Mouse (Mus musculus): ENCODE measurements around the gene Abat. TPM values are rescaled to one million over a fixed set of nuclear protein-coding genes. Genes with fewer than 3 reads are reported as not detected.
A peak's percentile ranks its signal among the peaks of the same experiment; 100 is the strongest.

The Abat gene
- total RNA-seq, 1 experiment, result 4.3 TPM

DNA sequence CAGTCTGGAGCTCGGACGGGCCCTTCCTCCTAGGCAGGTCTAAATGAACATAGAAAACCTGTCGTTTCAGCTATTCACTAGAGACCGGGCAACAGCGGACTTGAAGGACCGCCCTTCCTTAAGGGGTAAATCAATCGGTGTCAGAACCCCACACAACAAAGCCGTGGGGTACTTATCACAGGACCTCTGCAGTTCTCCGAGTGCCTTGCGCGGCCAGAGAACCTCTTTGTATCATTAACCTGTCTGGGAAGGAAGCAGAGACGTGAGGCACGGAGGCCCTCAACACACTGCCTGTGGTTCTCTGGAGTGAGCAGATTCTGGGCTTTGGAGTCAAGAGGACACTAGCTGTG, 123.6 kb downstream of the Abat start:
- Histone ChIP-seq H3K36me3 (ENCODE audit: control insufficient read depth, insufficient read depth, low read length, poor library complexity, severe bottlenecking) (peaks cover 18% of the 10 kb centered on the region; the same call in 1 of the 2 replicates), H3K9me3 (ENCODE audit: control insufficient read depth, insufficient read depth, low read depth, low read length) (no peaks in the 10 kb centered on the region), H3K4me1 (ENCODE audit: control insufficient read depth in 2 of 2, insufficient read depth in 2 of 2, low read length in 2 of 2, poor library complexity in 1 of 2) (peaks cover 0 to 9% of the 10 kb centered on the region in 2 experiments; a peak in 1 of 4 replicates), H3K4me3 (ENCODE audit: insufficient read depth in 1 of 2, low read depth in 1 of 2, low read length in 2 of 2, poor library complexity in 1 of 2, severe bottlenecking in 1 of 2) (peak overlapping the region; percentile 88 to 92), H3K27ac (ENCODE audit: insufficient read depth, low read depth, low read length, poor library complexity, severe bottlenecking) (peak overlapping the region; percentile 63), H3K9ac (ENCODE audit: insufficient read depth, low read depth, low read length, poor library complexity, severe bottlenecking) (peak overlapping the region; percentile 96)
- DNase-seq (ENCODE audit: low read depth, low spot score), result no peak
- in situ Hi-C loops (cut with MboI; ENCODE audit: low sequenced_read_pairs in 2 of 2, unreplicated experiment in 2 of 2), result no loop called here
- TF ChIP-seq ZNF384 (IDR thresholded peaks at IDR 0.05; ENCODE audit: low read depth, low read length) (no peak), ZC3H11A (IDR thresholded peaks at IDR 0.05; ENCODE audit: borderline replicate concordance, low read depth, low read length) (no peak), HCFC1 (IDR thresholded peaks at IDR 0.05; ENCODE audit: borderline replicate concordance, insufficient read depth, low read length) (no peak), MAFK (IDR thresholded peaks at IDR 0.05; ENCODE audit: insufficient read depth, low read depth, low read length) (no peak), CHD2 (IDR thresholded peaks at IDR 0.05; ENCODE audit: low read depth, low read length) (no peak)

GRCm38 (mm10) chr16:8637217-8638051, 124.2 kb downstream of the Abat start, which contains the start of the genes Pmm2 and Tmem186:
Gene Pmm2, plus strand, starts transcription at chr16:8637674.
Gene Tmem186, minus strand, starts transcription at chr16:8637712.
- TF ChIP-seq MAFK (IDR thresholded peaks at IDR 0.05; ENCODE audit: insufficient read depth, low read depth, low read length) (no peak), HCFC1 (IDR thresholded peaks at IDR 0.05; ENCODE audit: borderline replicate concordance, insufficient read depth, low read length) (0 out of 2 replicates have a peak, but pooled peaks have one; percentile 55), ZC3H11A (IDR thresholded peaks at IDR 0.05; ENCODE audit: borderline replicate concordance, low read depth, low read length) (no peak), ZNF384 (IDR thresholded peaks at IDR 0.05; ENCODE audit: low read depth, low read length) (peak; percentile 98)
- Histone ChIP-seq H3K4me1 (ENCODE audit: control insufficient read depth in 2 of 2, insufficient read depth in 2 of 2, low read length in 2 of 2, poor library complexity in 1 of 2) (peaks cover 0 to 9% of the 10 kb centered on the region in 2 experiments; a peak in 1 of 4 replicates), H3K9me3 (ENCODE audit: control insufficient read depth, insufficient read depth, low read depth, low read length) (no peaks in the 10 kb centered on the region), H3K4me3 (ENCODE audit: insufficient read depth in 1 of 2, low read depth in 1 of 2, low read length in 2 of 2, poor library complexity in 1 of 2, severe bottlenecking in 1 of 2) (peak within 1 kb of the TSS; percentile 88 to 92), H3K36me3 (ENCODE audit: control insufficient read depth, insufficient read depth, low read length, poor library complexity, severe bottlenecking) (peaks cover 18% of the 10 kb centered on the region; the same call in 1 of the 2 replicates), H3K9ac (ENCODE audit: insufficient read depth, low read depth, low read length, poor library complexity, severe bottlenecking) (peak within 1 kb of the TSS; percentile 96), H3K27ac (ENCODE audit: insufficient read depth, low read depth, low read length, poor library complexity, severe bottlenecking) (peak within 1 kb of the TSS; percentile 63)
- peak; percentile 77 for DNase-seq (ENCODE audit: low read depth, low spot score)
- in situ Hi-C loops (cut with MboI; ENCODE audit: low sequenced_read_pairs in 2 of 2, unreplicated experiment in 2 of 2), result no loop called here

DNA sequence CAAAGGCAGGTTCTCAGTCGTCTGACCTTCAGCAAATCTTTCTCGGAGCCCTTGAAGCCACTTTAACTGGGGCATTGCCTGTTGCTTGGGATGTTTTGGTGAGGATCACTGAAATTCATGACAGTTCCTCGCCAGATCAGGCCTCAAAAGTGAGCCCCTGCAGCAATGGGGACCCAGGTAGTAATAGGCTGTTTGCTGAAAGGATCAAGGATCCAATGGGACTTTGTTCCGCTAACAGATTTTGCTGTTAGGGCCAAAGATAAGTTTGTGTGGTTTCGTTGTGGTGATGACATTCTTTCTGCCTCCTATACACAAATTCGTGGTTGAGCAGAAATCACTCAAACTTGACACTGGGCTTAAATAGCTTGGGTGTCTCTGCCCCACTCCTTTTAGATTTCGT, 124.9 kb downstream of the Abat start:
- in situ Hi-C loops (cut with MboI; ENCODE audit: low sequenced_read_pairs in 2 of 2, unreplicated experiment in 2 of 2), result no loop called here
- TF ChIP-seq MAFK (IDR thresholded peaks at IDR 0.05; ENCODE audit: insufficient read depth, low read depth, low read length) (no peak), ZC3H11A (IDR thresholded peaks at IDR 0.05; ENCODE audit: borderline replicate concordance, low read depth, low read length) (no peak), CHD2 (IDR thresholded peaks at IDR 0.05; ENCODE audit: low read depth, low read length) (no peak), ZNF384 (IDR thresholded peaks at IDR 0.05; ENCODE audit: low read depth, low read length) (no peak), HCFC1 (IDR thresholded peaks at IDR 0.05; ENCODE audit: borderline replicate concordance, insufficient read depth, low read length) (no peak)

GRCm38 (mm10) chr16:8639466-8640191, 126.4 kb downstream of the Abat start:
- no peak for TF ChIP-seq CHD2 (IDR thresholded peaks at IDR 0.05; ENCODE audit: low read depth, low read length)
- TF ChIP-seq ZNF384 (IDR thresholded peaks at IDR 0.05; ENCODE audit: low read depth, low read length), result no peak
- no peak for TF ChIP-seq MAFK (IDR thresholded peaks at IDR 0.05; ENCODE audit: insufficient read depth, low read depth, low read length)
- no peak for TF ChIP-seq HCFC1 (IDR thresholded peaks at IDR 0.05; ENCODE audit: borderline replicate concordance, insufficient read depth, low read length)
- TF ChIP-seq ZC3H11A (IDR thresholded peaks at IDR 0.05; ENCODE audit: borderline replicate concordance, low read depth, low read length), result no peak
- Histone ChIP-seq H3K4me3 (ENCODE audit: insufficient read depth in 1 of 2, low read depth in 1 of 2, low read length in 2 of 2, poor library complexity in 1 of 2, severe bottlenecking in 1 of 2) (no peak overlapping the region), H3K4me1 (ENCODE audit: control insufficient read depth in 2 of 2, insufficient read depth in 2 of 2, low read length in 2 of 2, poor library complexity in 1 of 2) (peaks cover 0 to 9% of the 10 kb centered on the region in 2 experiments; a peak in 1 of 4 replicates), H3K36me3 (ENCODE audit: control insufficient read depth, insufficient read depth, low read length, poor library complexity, severe bottlenecking) (peaks cover 26% of the 10 kb centered on the region), H3K27ac (ENCODE audit: insufficient read depth, low read depth, low read length, poor library complexity, severe bottlenecking) (no peak overlapping the region), H3K9ac (ENCODE audit: insufficient read depth, low read depth, low read length, poor library complexity, severe bottlenecking) (no peak overlapping the region), H3K9me3 (ENCODE audit: control insufficient read depth, insufficient read depth, low read depth, low read length) (no peaks in the 10 kb centered on the region)
- in situ Hi-C loops (cut with MboI; ENCODE audit: low sequenced_read_pairs in 2 of 2, unreplicated experiment in 2 of 2), result no loop called here
- DNase-seq (ENCODE audit: low read depth, low spot score), result no peak

More for the DNA sequence above, 124.9 kb downstream of the Abat start:
- no peak for DNase-seq (ENCODE audit: low read depth, low spot score)
- H3K36me3 ChIP-seq (ENCODE audit: control insufficient read depth, insufficient read depth, low read length, poor library complexity, severe bottlenecking), result peaks cover 24% of the 10 kb centered on the region; the same call in 1 of the 2 replicates
- H3K9me3 ChIP-seq (ENCODE audit: control insufficient read depth, insufficient read depth, low read depth, low read length), result no peaks in the 10 kb centered on the region
- peak overlapping the region; percentile 88 to 92 for H3K4me3 ChIP-seq (ENCODE audit: insufficient read depth in 1 of 2, low read depth in 1 of 2, low read length in 2 of 2, poor library complexity in 1 of 2, severe bottlenecking in 1 of 2)
- peaks cover 0 to 9% of the 10 kb centered on the region in 2 experiments; a peak in 1 of 4 replicates for H3K4me1 ChIP-seq (ENCODE audit: control insufficient read depth in 2 of 2, insufficient read depth in 2 of 2, low read length in 2 of 2, poor library complexity in 1 of 2)
- no peak overlapping the region; the same call in 1 of the 2 replicates for H3K27ac ChIP-seq (ENCODE audit: insufficient read depth, low read depth, low read length, poor library complexity, severe bottlenecking)
- peak overlapping the region; percentile 96 for H3K9ac ChIP-seq (ENCODE audit: insufficient read depth, low read depth, low read length, poor library complexity, severe bottlenecking)
